Mouse (Mus musculus) cerebellum, adult 2 months (tissue): ENCODE data around the gene Olfr1369-ps1.

Source experiments
- CTCF ChIP-seq: fragments of 200-500 bp; IDR thresholded peaks from 2 replicates; pipeline ENCODE4 v1.5.1; 2011; ENCODE audit warnings: low read depth, mild to moderate bottlenecking, control low read depth, low read length, moderate library complexity, borderline replicate concordance; ENCODE audit not compliant: insufficient read depth
- POLR2A ChIP-seq: fragments of 200-500 bp; IDR thresholded peaks from 2 replicates; pipeline ENCODE4 v1.6.1; 2011; ENCODE audit warnings: low read length, control low read depth, borderline replicate concordance; ENCODE audit not compliant: insufficient read depth

DNA sequence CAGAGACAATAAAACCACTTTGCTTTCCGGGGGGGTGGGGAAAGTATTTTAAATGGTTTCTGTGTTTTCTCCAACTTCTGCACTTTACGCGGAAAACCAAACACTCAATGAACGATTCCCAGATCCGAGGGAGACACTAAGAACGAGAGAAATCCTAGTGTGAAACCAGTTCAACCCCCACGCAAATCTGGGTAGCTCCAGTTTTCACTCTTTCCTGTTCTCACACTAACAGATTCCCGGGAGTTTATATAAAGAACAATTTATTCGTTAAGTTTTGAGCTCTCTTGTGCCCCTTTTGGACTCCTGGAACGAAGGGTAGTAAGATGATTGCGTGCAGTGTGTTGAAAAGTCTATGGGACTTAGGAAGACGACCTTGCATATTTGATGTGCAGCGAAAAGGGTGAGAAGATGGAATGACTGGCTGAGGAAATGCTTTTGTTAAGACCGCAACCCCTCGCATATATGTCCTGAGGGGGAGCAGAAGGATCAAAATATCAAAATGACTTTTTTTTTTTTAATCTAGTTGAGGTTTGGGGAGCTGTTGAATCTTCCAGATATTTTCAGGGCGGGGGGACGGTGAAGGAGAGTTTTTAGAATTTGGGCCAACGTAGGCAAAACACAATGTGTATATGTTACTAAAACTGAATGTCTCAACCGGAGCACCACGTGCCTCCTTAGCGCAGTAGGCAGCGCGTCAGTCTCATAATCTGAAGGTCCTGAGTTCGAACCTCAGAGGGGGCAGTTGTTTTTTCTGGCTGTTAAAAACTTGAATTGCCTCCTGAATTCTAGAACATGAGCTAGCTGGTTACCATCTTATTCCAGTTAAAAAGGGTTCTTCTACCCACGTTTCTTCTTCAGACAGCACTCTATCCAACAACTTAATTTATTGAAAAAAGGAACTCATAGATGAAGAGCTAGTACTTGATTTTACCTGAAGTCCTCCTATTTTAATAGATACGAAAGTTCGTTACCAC is 55.9 kb downstream of the Olfr1369-ps1 start:
- no peak for TF ChIP-seq POLR2A
- TF ChIP-seq CTCF = no peak
